Mouse (Mus musculus): ENCODE measurements at regions not wholly inside any gene's neighbourhood (a gene's known extent, or its start where the extent isn't known, plus 50 kb on each side); places are given as distances from the start of the nearest gene placed in this dataset.

GRCm38 (mm10) chr3:5017742-5018141 lies 732.9 kb upstream of the Gm8797 start:
- TF ChIP-seq CTCF (conservative IDR thresholded peaks at IDR 0.05; ENCODE audit: insufficient read depth, insufficient read length, low read depth, low read length) (no peak), POLR2A (IDR thresholded peaks at IDR 0.05; ENCODE audit: low read depth, low read length) (no peak)

All from kidney, adult 2 months (tissue).